Mouse (Mus musculus): ENCODE results near the gene Ephb1. TPM values are rescaled to one million over a fixed set of nuclear protein-coding genes. Genes with fewer than 3 reads are reported as not detected.

Ephb1 gene
- polyA plus RNA-seq, 1 experiment from 2014 or later, result 41.2 TPM

DNA sequence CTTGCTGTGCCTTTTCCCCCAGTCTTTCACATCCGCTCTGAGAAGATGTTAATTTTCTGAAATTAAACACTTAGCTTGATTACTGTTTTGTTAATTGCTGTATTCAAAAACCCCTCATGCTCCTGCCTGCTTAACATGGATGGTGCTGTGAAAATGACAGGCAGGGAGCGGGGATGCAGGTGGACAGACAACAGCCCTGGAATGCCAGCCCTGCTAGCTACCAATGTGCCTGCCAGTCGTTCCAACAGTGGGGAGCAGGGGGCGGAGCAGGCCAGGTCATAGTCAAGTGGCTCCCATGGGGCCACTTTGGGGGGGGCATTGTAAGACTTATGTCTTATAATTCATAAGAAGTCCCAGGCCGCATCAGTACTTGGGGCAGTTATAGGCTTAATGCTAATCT is 321.3 kb downstream of the Ephb1 start:
- Histone ChIP-seq H3K9me3 (ENCODE audit: control insufficient read depth, low read length) (no peaks in the 10 kb centered on the region), H3K4me1 (ENCODE audit: control insufficient read depth, insufficient read depth, low read depth, low read length) (no peaks in the 10 kb centered on the region; the same call in 1 of the 2 replicates), H3K4me2 (ENCODE audit: low read length) (no peak overlapping the region), H3K36me3 (ENCODE audit: control insufficient read depth, insufficient read depth, low read length) (no peaks in the 10 kb centered on the region), H3K27ac (ENCODE audit: low read depth, low read length) (no peak overlapping the region), H3K27me3 (replicated peaks; ENCODE audit: control insufficient read depth, insufficient read depth, low read length) (no peaks in the 10 kb centered on the region), H3K4me3 (ENCODE audit: low read length) (no peak overlapping the region), H3K9ac (ENCODE audit: low read depth, low read length) (no peak overlapping the region)
- WGBS, result 69% methylated on average over 5 of the region's 5 CpGs
- ATAC-seq, result no peak

DNA sequence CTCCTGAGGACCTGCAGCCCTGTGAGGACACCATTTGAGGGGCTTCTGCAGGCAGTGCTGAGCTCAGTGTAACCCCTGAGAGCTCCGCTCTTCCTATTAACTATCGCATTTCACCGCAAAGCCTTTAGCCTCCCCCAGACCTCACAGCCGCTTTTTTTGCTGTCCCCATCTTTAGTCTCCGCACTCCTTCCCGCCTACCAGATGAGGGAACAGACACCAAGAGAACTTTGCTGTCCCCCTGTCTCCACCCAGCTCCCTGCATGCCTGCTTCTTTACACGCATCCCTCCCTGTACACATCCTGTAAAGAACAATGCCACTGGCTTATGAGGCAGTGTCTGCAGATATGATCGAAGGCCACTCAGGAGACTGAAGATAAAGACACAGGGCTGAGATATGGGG is 322.1 kb downstream of the Ephb1 start:
- 72% methylated on average over 8 of the region's 8 CpGs for WGBS
- H3K36me3 ChIP-seq (ENCODE audit: control insufficient read depth, insufficient read depth, low read length), result no peaks in the 10 kb centered on the region
- H3K9me3 ChIP-seq (ENCODE audit: control insufficient read depth, low read length), result no peaks in the 10 kb centered on the region
- H3K27ac ChIP-seq (ENCODE audit: low read depth, low read length), result peak overlapping the region; percentile 6; the same call in 1 of the 2 replicates
- peak overlapping the region; percentile 13; the same call in 1 of the 2 replicates for H3K9ac ChIP-seq (ENCODE audit: low read depth, low read length)
- no peak overlapping the region for H3K4me2 ChIP-seq (ENCODE audit: low read length)
- ATAC-seq, result no peak
- H3K27me3 ChIP-seq (replicated peaks; ENCODE audit: control insufficient read depth, insufficient read depth, low read length), result no peaks in the 10 kb centered on the region
- H3K4me1 ChIP-seq (ENCODE audit: control insufficient read depth, insufficient read depth, low read depth, low read length), result no peaks in the 10 kb centered on the region; the same call in 1 of the 2 replicates
- H3K4me3 ChIP-seq (ENCODE audit: low read length), result no peak overlapping the region

DNA sequence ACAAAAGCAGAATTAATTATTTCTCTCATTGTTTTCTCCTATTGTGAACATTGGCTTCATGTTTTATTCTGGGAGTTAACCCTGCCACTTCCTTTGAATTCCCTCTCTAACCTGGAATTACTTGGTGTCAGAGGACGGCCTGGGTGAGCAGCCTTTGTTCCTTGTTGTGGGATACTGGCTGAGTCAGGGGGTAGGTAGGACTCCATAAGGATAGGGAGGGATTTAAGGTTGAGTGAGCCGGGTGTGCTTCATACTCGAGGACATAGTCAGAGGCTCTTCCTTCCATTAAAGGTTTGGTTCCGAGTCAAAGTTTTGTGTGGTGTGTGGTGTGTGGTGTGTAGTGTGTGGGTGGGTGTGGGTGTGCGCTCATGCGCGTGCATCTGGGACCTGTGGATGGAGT is 324.8 kb downstream of the Ephb1 start:
- no peak for ATAC-seq
- Histone ChIP-seq H3K4me2 (ENCODE audit: low read length) (no peak overlapping the region), H3K4me3 (ENCODE audit: low read length) (no peak overlapping the region), H3K27me3 (replicated peaks; ENCODE audit: control insufficient read depth, insufficient read depth, low read length) (no peaks in the 10 kb centered on the region), H3K9ac (ENCODE audit: low read depth, low read length) (no peak overlapping the region), H3K9me3 (ENCODE audit: control insufficient read depth, low read length) (no peaks in the 10 kb centered on the region), H3K36me3 (ENCODE audit: control insufficient read depth, insufficient read depth, low read length) (no peaks in the 10 kb centered on the region), H3K27ac (ENCODE audit: low read depth, low read length) (no peak overlapping the region), H3K4me1 (ENCODE audit: control insufficient read depth, insufficient read depth, low read depth, low read length) (no peaks in the 10 kb centered on the region; the same call in 1 of the 2 replicates)
- WGBS, result 78% methylated on average over 7 of the region's 7 CpGs

DNA sequence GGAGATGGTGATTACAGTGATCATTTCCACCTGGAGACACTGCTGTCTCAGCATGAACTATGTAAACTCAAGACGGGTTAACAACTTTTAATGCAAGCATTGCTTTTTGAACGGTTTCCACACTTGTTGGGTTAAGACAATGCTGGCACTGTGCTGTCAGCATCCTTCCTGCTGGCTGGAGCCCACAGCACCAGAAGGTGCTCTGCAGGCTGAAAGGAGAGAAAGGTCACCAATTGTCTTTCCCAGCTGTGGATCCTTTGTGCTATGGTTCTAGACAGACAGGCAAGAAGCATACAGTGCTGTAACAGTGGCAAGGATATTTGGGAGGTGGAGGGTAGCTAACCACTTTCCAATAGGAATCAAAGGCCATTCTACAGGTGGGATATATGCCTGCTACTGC is 328.4 kb downstream of the Ephb1 start:
- no peaks in the 10 kb centered on the region for H3K27me3 ChIP-seq (replicated peaks; ENCODE audit: control insufficient read depth, insufficient read depth, low read length)
- H3K36me3 ChIP-seq (ENCODE audit: control insufficient read depth, insufficient read depth, low read length), result no peaks in the 10 kb centered on the region
- H3K4me3 ChIP-seq (ENCODE audit: low read length), result no peak overlapping the region
- no peak overlapping the region for H3K4me2 ChIP-seq (ENCODE audit: low read length)
- H3K4me1 ChIP-seq (ENCODE audit: control insufficient read depth, insufficient read depth, low read depth, low read length), result no peaks in the 10 kb centered on the region
- WGBS, result 44% methylated on average over 2 of the region's 2 CpGs
- no peak overlapping the region for H3K9ac ChIP-seq (ENCODE audit: low read depth, low read length)
- H3K27ac ChIP-seq (ENCODE audit: low read depth, low read length), result no peak overlapping the region
- H3K9me3 ChIP-seq (ENCODE audit: control insufficient read depth, low read length), result no peaks in the 10 kb centered on the region
- ATAC-seq, result no peak

DNA sequence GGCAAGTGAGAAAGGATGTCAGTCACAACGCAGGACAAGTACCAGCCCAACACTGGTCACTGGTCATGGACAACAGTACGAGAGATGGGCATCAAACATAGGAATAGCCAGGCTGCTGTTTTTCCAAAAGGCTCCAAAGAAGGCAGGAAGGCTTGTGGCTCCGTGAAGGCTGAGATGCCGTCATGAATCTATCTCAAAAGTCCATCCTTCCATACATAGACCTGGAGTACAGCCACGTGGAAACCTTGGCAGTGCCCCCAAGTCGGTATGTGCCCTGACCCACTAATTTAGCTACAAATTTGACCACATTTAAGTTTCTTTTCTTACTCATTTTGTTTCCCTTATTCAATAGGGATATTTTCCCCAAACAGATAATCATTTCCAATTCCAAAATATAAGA is 329.4 kb downstream of the Ephb1 start:
- no peaks in the 10 kb centered on the region for H3K4me1 ChIP-seq (ENCODE audit: control insufficient read depth, insufficient read depth, low read depth, low read length)
- no peaks in the 10 kb centered on the region for H3K27me3 ChIP-seq (replicated peaks; ENCODE audit: control insufficient read depth, insufficient read depth, low read length)
- 76% methylated on average over 6 of the region's 6 CpGs for WGBS
- no peak for ATAC-seq
- H3K27ac ChIP-seq (ENCODE audit: low read depth, low read length), result no peak overlapping the region
- no peak overlapping the region for H3K9ac ChIP-seq (ENCODE audit: low read depth, low read length)
- no peak overlapping the region for H3K4me2 ChIP-seq (ENCODE audit: low read length)
- H3K36me3 ChIP-seq (ENCODE audit: control insufficient read depth, insufficient read depth, low read length), result no peaks in the 10 kb centered on the region
- no peaks in the 10 kb centered on the region for H3K9me3 ChIP-seq (ENCODE audit: control insufficient read depth, low read length)
- H3K4me3 ChIP-seq (ENCODE audit: low read length), result no peak overlapping the region

DNA sequence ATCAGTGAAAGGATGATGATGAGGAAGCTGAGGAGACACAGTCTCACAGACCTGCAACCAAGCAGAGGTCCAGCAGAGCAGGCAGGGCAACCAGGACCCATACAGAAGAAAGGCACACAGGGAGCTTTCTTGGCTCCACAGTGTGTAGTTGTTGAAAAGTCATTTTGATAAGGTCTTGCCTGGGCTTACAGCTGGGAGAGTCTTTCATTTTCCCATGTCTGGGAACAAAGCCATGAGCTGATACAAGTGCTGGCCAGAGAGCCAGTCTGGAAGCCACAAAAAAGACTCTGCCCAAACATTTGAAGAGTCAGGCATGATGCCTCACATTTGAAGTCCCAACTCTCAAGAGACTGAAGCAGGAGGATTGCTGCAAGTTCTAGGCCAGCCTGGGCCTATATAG is 339.0 kb downstream of the Ephb1 start:
- Histone ChIP-seq H3K4me3 (ENCODE audit: low read length) (no peak overlapping the region), H3K4me2 (ENCODE audit: low read length) (no peak overlapping the region), H3K9me3 (ENCODE audit: control insufficient read depth, low read length) (no peaks in the 10 kb centered on the region), H3K9ac (ENCODE audit: low read depth, low read length) (no peak overlapping the region), H3K27me3 (replicated peaks; ENCODE audit: control insufficient read depth, insufficient read depth, low read length) (no peaks in the 10 kb centered on the region), H3K4me1 (ENCODE audit: control insufficient read depth, insufficient read depth, low read depth, low read length) (no peaks in the 10 kb centered on the region), H3K27ac (ENCODE audit: low read depth, low read length) (no peak overlapping the region), H3K36me3 (ENCODE audit: control insufficient read depth, insufficient read depth, low read length) (no peaks in the 10 kb centered on the region)
- ATAC-seq, result no peak

DNA sequence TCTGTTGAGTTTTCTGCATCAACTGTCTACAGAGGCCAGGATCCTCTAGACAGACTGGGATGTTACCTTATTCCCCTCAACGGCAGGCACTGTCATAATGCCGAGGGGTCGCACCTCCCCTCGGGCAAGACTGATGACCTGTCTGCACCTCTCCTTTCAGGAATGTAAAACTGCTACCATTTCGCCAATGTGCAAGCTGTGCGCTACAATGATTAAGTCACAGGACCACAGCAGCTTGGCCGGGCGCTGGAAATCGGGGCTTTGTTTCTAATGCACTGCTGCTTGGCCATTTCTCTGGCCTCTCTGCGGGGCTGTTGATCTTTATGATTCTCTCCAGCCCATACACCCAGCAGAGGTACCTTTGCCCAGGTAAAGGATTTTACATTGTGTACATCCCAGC is 346.8 kb downstream of the Ephb1 start:
- H3K9me3 ChIP-seq (ENCODE audit: control insufficient read depth, low read length), result no peaks in the 10 kb centered on the region
- WGBS, result 81% methylated on average over 10 of the region's 10 CpGs
- H3K4me2 ChIP-seq (ENCODE audit: low read length), result no peak overlapping the region
- no peak overlapping the region for H3K27ac ChIP-seq (ENCODE audit: low read depth, low read length)
- no peak for ATAC-seq
- H3K9ac ChIP-seq (ENCODE audit: low read depth, low read length), result no peak overlapping the region
- no peaks in the 10 kb centered on the region for H3K4me1 ChIP-seq (ENCODE audit: control insufficient read depth, insufficient read depth, low read depth, low read length)
- H3K4me3 ChIP-seq (ENCODE audit: low read length), result no peak overlapping the region
- H3K27me3 ChIP-seq (replicated peaks; ENCODE audit: control insufficient read depth, insufficient read depth, low read length), result no peaks in the 10 kb centered on the region
- no peaks in the 10 kb centered on the region for H3K36me3 ChIP-seq (ENCODE audit: control insufficient read depth, insufficient read depth, low read length)

DNA sequence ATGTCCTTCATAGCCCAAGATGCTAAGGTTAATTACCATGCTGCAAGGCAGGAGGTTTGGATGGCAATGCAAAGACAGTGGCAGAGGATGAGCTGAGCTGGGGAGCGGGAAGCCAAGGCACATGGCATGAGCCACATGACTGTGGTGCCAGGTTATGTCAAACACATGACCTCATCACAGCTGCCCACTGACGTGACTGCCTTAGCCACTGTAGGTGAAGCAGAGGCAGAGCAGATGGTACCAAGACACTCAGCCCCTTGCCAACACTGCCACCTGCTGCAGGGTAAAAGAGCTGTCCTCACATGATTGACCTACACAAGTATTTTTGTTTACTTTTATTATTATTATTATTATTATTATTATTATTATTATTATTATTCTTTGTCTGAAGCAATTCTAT is 348.0 kb downstream of the Ephb1 start:
- no peaks in the 10 kb centered on the region for H3K36me3 ChIP-seq (ENCODE audit: control insufficient read depth, insufficient read depth, low read length)
- H3K27me3 ChIP-seq (replicated peaks; ENCODE audit: control insufficient read depth, insufficient read depth, low read length), result no peaks in the 10 kb centered on the region
- 58% methylated on average over 2 of the region's 2 CpGs for whole genome bisulfite sequencing
- peak overlapping the region; percentile 0; the same call in 1 of the 2 replicates for H3K27ac ChIP-seq (ENCODE audit: low read depth, low read length)
- no peak overlapping the region for H3K4me2 ChIP-seq (ENCODE audit: low read length)
- ATAC-seq, result peak; percentile 59; the same call in 1 of the 2 replicates
- H3K9ac ChIP-seq (ENCODE audit: low read depth, low read length), result no peak overlapping the region
- no peaks in the 10 kb centered on the region for H3K4me1 ChIP-seq (ENCODE audit: control insufficient read depth, insufficient read depth, low read depth, low read length)
- no peak overlapping the region for H3K4me3 ChIP-seq (ENCODE audit: low read length)
- H3K9me3 ChIP-seq (ENCODE audit: control insufficient read depth, low read length), result no peaks in the 10 kb centered on the region

DNA sequence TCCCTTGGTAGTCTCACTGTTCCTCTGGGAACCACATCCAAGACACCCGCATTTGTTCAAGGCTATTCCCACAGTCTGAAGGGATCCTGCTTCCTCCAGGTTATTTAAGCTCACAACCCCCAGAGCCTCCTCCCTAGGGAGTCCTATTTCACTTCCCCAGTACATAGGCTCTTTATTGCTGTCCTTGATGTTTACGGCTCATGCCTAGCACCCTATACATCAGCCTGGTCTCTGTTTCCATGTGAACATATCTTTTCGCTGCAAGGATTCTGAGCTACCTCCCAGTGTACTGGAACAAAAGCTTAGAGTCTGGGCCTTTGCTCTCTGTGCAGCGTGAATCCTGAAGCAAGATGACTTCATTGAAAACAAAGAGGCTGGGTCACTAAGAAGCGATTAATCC is 351.6 kb downstream of the Ephb1 start:
- Histone ChIP-seq H3K36me3 (ENCODE audit: control insufficient read depth, insufficient read depth, low read length) (no peaks in the 10 kb centered on the region), H3K4me1 (ENCODE audit: control insufficient read depth, insufficient read depth, low read depth, low read length) (no peaks in the 10 kb centered on the region), H3K9me3 (ENCODE audit: control insufficient read depth, low read length) (no peaks in the 10 kb centered on the region), H3K4me3 (ENCODE audit: low read length) (no peak overlapping the region), H3K27me3 (replicated peaks; ENCODE audit: control insufficient read depth, insufficient read depth, low read length) (no peaks in the 10 kb centered on the region), H3K27ac (ENCODE audit: low read depth, low read length) (no peak overlapping the region), H3K9ac (ENCODE audit: low read depth, low read length) (no peak overlapping the region), H3K4me2 (ENCODE audit: low read length) (no peak overlapping the region)
- no peak for ATAC-seq
- WGBS, result 49% methylated on average over 5 of the region's 5 CpGs

DNA sequence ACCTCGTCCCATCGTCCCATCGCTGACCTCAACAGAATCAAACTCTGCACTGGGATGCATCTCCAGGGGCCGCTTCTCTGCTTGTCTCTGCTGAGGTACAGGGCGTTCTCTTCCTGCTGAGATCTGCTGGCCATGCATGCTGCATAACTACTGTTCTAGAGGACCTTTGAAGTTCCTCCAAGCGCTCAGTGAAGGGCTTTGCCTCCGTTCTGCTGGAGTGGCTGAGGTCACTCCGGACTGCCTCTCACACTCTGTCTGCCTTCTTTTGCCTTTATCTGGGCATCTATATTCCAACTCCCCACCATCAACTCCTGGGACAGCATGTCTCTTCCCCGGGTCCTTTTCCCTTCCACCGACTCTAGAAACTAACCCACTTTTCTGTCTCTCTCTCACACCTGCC is 352.3 kb downstream of the Ephb1 start:
- Histone ChIP-seq H3K36me3 (ENCODE audit: control insufficient read depth, insufficient read depth, low read length) (no peaks in the 10 kb centered on the region), H3K27me3 (replicated peaks; ENCODE audit: control insufficient read depth, insufficient read depth, low read length) (no peaks in the 10 kb centered on the region), H3K4me3 (ENCODE audit: low read length) (no peak overlapping the region), H3K9me3 (ENCODE audit: control insufficient read depth, low read length) (no peaks in the 10 kb centered on the region), H3K4me1 (ENCODE audit: control insufficient read depth, insufficient read depth, low read depth, low read length) (no peaks in the 10 kb centered on the region), H3K27ac (ENCODE audit: low read depth, low read length) (no peak overlapping the region), H3K4me2 (ENCODE audit: low read length) (no peak overlapping the region), H3K9ac (ENCODE audit: low read depth, low read length) (no peak overlapping the region)
- WGBS, result 89% methylated on average over 10 of the region's 10 CpGs
- ATAC-seq, result no peak
